Mouse (Mus musculus): ENCODE measurements around the gene Sprr2i. TPM values are rescaled to one million over a fixed set of nuclear protein-coding genes. Genes with fewer than 3 reads are reported as not detected.

Sprr2i gene
- polyA plus RNA-seq (2014; fragmentation: Illumina TruSeq; extraction: RNeasy Lipid Tissue Mini Kit (QIAGEN cat#74804); ENCODE audit: low replicate concordance), result not detected

GRCm38 (mm10) chr3:92407691-92408090, at the start of gene Sprr2i:
Gene Sprr2i, plus strand, starts transcription at chr3:92407991.

GRCm38 (mm10) chr3:92364887-92365286, 42.9 kb upstream of the Sprr2i start, which contains the start of gene Sprr2f:
Gene Sprr2f, plus strand, starts transcription at chr3:92365187.

GRCm38 (mm10) chr3:92385385-92385784, 22.4 kb upstream of the Sprr2i start, which contains the start of gene Sprr2h:
Gene Sprr2h, plus strand, starts transcription at chr3:92385685.

GRCm38 (mm10) chr3:92417782-92418181, 10.0 kb downstream of the Sprr2i start, which contains the start of gene Sprr2j-ps:
Gene Sprr2j-ps, plus strand, starts transcription at chr3:92418082.

GRCm38 (mm10) chr3:92429323-92429722, 21.5 kb downstream of the Sprr2i start, which contains the start of gene Gm9774:
Gene Gm9774, minus strand, starts transcription at chr3:92429423.

GRCm38 (mm10) chr3:92432282-92432681, 24.5 kb downstream of the Sprr2i start, which contains the start of gene Sprr2k:
Gene Sprr2k, plus strand, starts transcription at chr3:92432582.

GRCm38 (mm10) chr3:92438689-92439088, 30.9 kb downstream of the Sprr2i start, which contains the start of gene Sprr1b:
Gene Sprr1b, minus strand, starts transcription at chr3:92438789.

GRCm38 (mm10) chr3:92458620-92459019, 50.8 kb downstream of the Sprr2i start, which contains the start of gene Sprr3:
Gene Sprr3, minus strand, starts transcription at chr3:92458720.

Other genes starting within 250 kb of the Sprr2i start
- 193 TPM for gene Sprr2a1, start 192.2 kb upstream of the Sprr2i start, polyA plus RNA-seq (2014; fragmentation: Illumina TruSeq; extraction: RNeasy Lipid Tissue Mini Kit (QIAGEN cat#74804); ENCODE audit: low replicate concordance)
- 459 TPM for gene Sprr2a2, start 192.1 kb upstream of the Sprr2i start, polyA plus RNA-seq (2014; fragmentation: Illumina TruSeq; extraction: RNeasy Lipid Tissue Mini Kit (QIAGEN cat#74804); ENCODE audit: low replicate concordance)
- gene Sprr2a3, start 122.6 kb upstream of the Sprr2i start, polyA plus RNA-seq (2014; fragmentation: Illumina TruSeq; extraction: RNeasy Lipid Tissue Mini Kit (QIAGEN cat#74804); ENCODE audit: low replicate concordance), result 13.9 TPM
- not detected for gene Sprr2b, start 91.4 kb upstream of the Sprr2i start, polyA plus RNA-seq (2014; fragmentation: Illumina TruSeq; extraction: RNeasy Lipid Tissue Mini Kit (QIAGEN cat#74804); ENCODE audit: low replicate concordance)
- not detected for gene Sprr2d, start 68.9 kb upstream of the Sprr2i start, polyA plus RNA-seq (2014; fragmentation: Illumina TruSeq; extraction: RNeasy Lipid Tissue Mini Kit (QIAGEN cat#74804); ENCODE audit: low replicate concordance)
- not detected for gene Sprr2e, start 55.8 kb upstream of the Sprr2i start, polyA plus RNA-seq (2014; fragmentation: Illumina TruSeq; extraction: RNeasy Lipid Tissue Mini Kit (QIAGEN cat#74804); ENCODE audit: low replicate concordance)
- gene Sprr2f, start 42.8 kb upstream of the Sprr2i start, polyA plus RNA-seq (2014; fragmentation: Illumina TruSeq; extraction: RNeasy Lipid Tissue Mini Kit (QIAGEN cat#74804); ENCODE audit: low replicate concordance), result not detected
- not detected for gene Sprr2h, start 22.3 kb upstream of the Sprr2i start, polyA plus RNA-seq (2014; fragmentation: Illumina TruSeq; extraction: RNeasy Lipid Tissue Mini Kit (QIAGEN cat#74804); ENCODE audit: low replicate concordance)
- gene Sprr2j-ps, start 10.1 kb downstream of the Sprr2i start, polyA plus RNA-seq (2014; fragmentation: Illumina TruSeq; extraction: RNeasy Lipid Tissue Mini Kit (QIAGEN cat#74804); ENCODE audit: low replicate concordance), result not detected
- gene Gm9774, start 21.4 kb downstream of the Sprr2i start, polyA plus RNA-seq (2014; fragmentation: Illumina TruSeq; extraction: RNeasy Lipid Tissue Mini Kit (QIAGEN cat#74804); ENCODE audit: low replicate concordance), result 5.0 TPM
- not detected for gene Sprr2k, start 24.6 kb downstream of the Sprr2i start, polyA plus RNA-seq (2014; fragmentation: Illumina TruSeq; extraction: RNeasy Lipid Tissue Mini Kit (QIAGEN cat#74804); ENCODE audit: low replicate concordance)
- gene Sprr1b, start 30.8 kb downstream of the Sprr2i start, polyA plus RNA-seq (2014; fragmentation: Illumina TruSeq; extraction: RNeasy Lipid Tissue Mini Kit (QIAGEN cat#74804); ENCODE audit: low replicate concordance), result not detected
- not detected for gene Sprr3, start 50.7 kb downstream of the Sprr2i start, polyA plus RNA-seq (2014; fragmentation: Illumina TruSeq; extraction: RNeasy Lipid Tissue Mini Kit (QIAGEN cat#74804); ENCODE audit: low replicate concordance)
- gene Sprr1a, start 77.9 kb downstream of the Sprr2i start, polyA plus RNA-seq (2014; fragmentation: Illumina TruSeq; extraction: RNeasy Lipid Tissue Mini Kit (QIAGEN cat#74804); ENCODE audit: low replicate concordance), result 1.4 TPM
- gene Sprr4, start 92.5 kb downstream of the Sprr2i start, polyA plus RNA-seq (2014; fragmentation: Illumina TruSeq; extraction: RNeasy Lipid Tissue Mini Kit (QIAGEN cat#74804); ENCODE audit: low replicate concordance), result not detected
- gene 2310046K23Rik, start 126.5 kb downstream of the Sprr2i start, polyA plus RNA-seq (2014; fragmentation: Illumina TruSeq; extraction: RNeasy Lipid Tissue Mini Kit (QIAGEN cat#74804); ENCODE audit: low replicate concordance), result not detected
- gene Ivl, start 165.7 kb downstream of the Sprr2i start, polyA plus RNA-seq (2014; fragmentation: Illumina TruSeq; extraction: RNeasy Lipid Tissue Mini Kit (QIAGEN cat#74804); ENCODE audit: low replicate concordance), result not detected
- gene Smcp, start 181.0 kb downstream of the Sprr2i start, polyA plus RNA-seq (2014; fragmentation: Illumina TruSeq; extraction: RNeasy Lipid Tissue Mini Kit (QIAGEN cat#74804); ENCODE audit: low replicate concordance), result 0.93 TPM
- gene 2210017I01Rik, start 199.5 kb downstream of the Sprr2i start, polyA plus RNA-seq (2014; fragmentation: Illumina TruSeq; extraction: RNeasy Lipid Tissue Mini Kit (QIAGEN cat#74804); ENCODE audit: low replicate concordance), result not detected
- not detected for gene Lce6a, start 213.7 kb downstream of the Sprr2i start, polyA plus RNA-seq (2014; fragmentation: Illumina TruSeq; extraction: RNeasy Lipid Tissue Mini Kit (QIAGEN cat#74804); ENCODE audit: low replicate concordance)
- gene Lce1a1, start 240.3 kb downstream of the Sprr2i start, polyA plus RNA-seq (2014; fragmentation: Illumina TruSeq; extraction: RNeasy Lipid Tissue Mini Kit (QIAGEN cat#74804); ENCODE audit: low replicate concordance), result not detected
- not detected for gene Lce1b, start 248.9 kb downstream of the Sprr2i start, polyA plus RNA-seq (2014; fragmentation: Illumina TruSeq; extraction: RNeasy Lipid Tissue Mini Kit (QIAGEN cat#74804); ENCODE audit: low replicate concordance)